Mouse (Mus musculus) C2C12 (cell line): ENCODE results near the gene Prpsap2.

ENCODE experiments used
- CTCF ChIP-seq: IDR thresholded peaks from one replicate; pipeline ENCODE4 v1.5.1; 2011; ENCODE audit not compliant: control insufficient read depth, insufficient read depth, insufficient read length
- MAX ChIP-seq: IDR thresholded peaks from one replicate; pipeline ENCODE4 v1.6.1; 2011; ENCODE audit warnings: mild to moderate bottlenecking, control low read depth
- MYOG ChIP-seq: IDR thresholded peaks from one replicate; pipeline ENCODE4 v1.6.1; 2011; ENCODE audit not compliant: control insufficient read depth, insufficient read length; ENCODE audit errors: extremely low read depth

DNA sequence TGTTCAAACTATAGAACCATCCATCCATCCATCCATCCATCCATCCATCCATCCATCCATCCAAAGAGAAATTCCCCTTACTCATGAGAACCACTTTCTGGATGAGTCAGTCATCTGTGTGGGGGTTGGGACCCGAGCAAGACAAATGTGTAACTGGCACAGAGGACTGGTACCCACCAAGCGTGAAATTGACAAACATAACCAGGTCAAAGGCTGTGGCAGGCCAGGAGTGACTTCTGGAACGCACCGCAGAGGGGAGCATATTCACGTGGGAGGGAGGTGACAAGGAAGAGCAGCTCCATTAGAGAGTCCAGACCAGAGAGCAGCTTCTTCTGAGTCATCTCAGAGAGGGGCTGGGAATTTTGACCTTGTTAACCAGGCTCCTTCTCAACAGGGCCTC is 39.8 kb downstream of the Prpsap2 start:
- no peak for TF ChIP-seq CTCF
- TF ChIP-seq MYOG = no peak
- no peak for TF ChIP-seq MAX
